Mouse (Mus musculus) testis, adult 2 months (tissue): Measurements from ENCODE around the gene Clnk. TPM values are rescaled to one million over a fixed set of nuclear protein-coding genes. Genes with fewer than 3 reads are reported as not detected.

Source experiments
- H3K27ac ChIP-seq: fragments of 200-500 bp; 2 replicates; pipeline ENCODE4 v1.5.1; 2012; ENCODE audit warnings: low read depth, low read length; ENCODE audit not compliant: control insufficient read depth, insufficient read depth
- H3K27me3 ChIP-seq: fragments of 200-500 bp; 2 replicates; pipeline ENCODE4 v1.6.1; 2012; ENCODE audit warnings: mild to moderate bottlenecking, low read length, moderate library complexity; ENCODE audit not compliant: control insufficient read depth, insufficient read depth
- H3K36me3 ChIP-seq: fragments of 200-500 bp; 2 replicates; pipeline ENCODE4 v1.6.1; 2012; ENCODE audit warnings: mild to moderate bottlenecking, low read length; ENCODE audit not compliant: control insufficient read depth, insufficient read depth
- H3K4me1 ChIP-seq: fragments of 200-500 bp; 2 replicates; pipeline ENCODE4 v1.6.1; 2012; ENCODE audit warnings: low read length; ENCODE audit not compliant: control insufficient read depth, insufficient read depth
- H3K4me3 ChIP-seq: fragments of 200-500 bp; 2 replicates; pipeline ENCODE4 v1.5.1; 2012; ENCODE audit warnings: low read depth, mild to moderate bottlenecking, low read length, moderate library complexity, mixed read lengths; ENCODE audit not compliant: control insufficient read depth
- CTCF ChIP-seq: fragments of 200-500 bp; IDR thresholded peaks from 2 replicates; pipeline ENCODE4 v1.5.1; 2012; ENCODE audit warnings: low read depth, mild to moderate bottlenecking, inconsistent platforms, low read length, moderate library complexity; ENCODE audit not compliant: control insufficient read depth, insufficient read depth, insufficient replicate concordance
- POLR2A ChIP-seq: fragments of 200-500 bp; IDR thresholded peaks from 2 replicates; pipeline ENCODE4 v1.6.1; 2012; ENCODE audit warnings: low read depth, mild to moderate bottlenecking, inconsistent platforms, low read length, moderate library complexity; ENCODE audit not compliant: control insufficient read depth
- polyA plus RNA-seq: library from polyadenylated mRNA; depleted of rRNA; stranded (reverse); fragments of >200 nt; gene quantifications from 2 replicates; pipeline ENCODE4 v1.2.3, GENCODE M21; 2012

The Clnk gene
- polyA plus RNA-seq, 1 experiment, result 1.6 TPM

GRCm38 (mm10) chr5:38813391-38814109, 63.1 kb downstream of the Clnk start:
- no peaks in the 10 kb centered on the region for H3K4me1 ChIP-seq
- TF ChIP-seq CTCF, result no peak
- no peak for TF ChIP-seq POLR2A
- no peak overlapping the region for H3K4me3 ChIP-seq
- H3K27ac ChIP-seq, result no peak overlapping the region
- H3K36me3 ChIP-seq, result no peaks in the 10 kb centered on the region
- no peaks in the 10 kb centered on the region for H3K27me3 ChIP-seq

GRCm38 (mm10) chr5:38812916-38813315, 63.7 kb downstream of the Clnk start:
- Histone ChIP-seq H3K27ac (no peak overlapping the region), H3K4me1 (no peaks in the 10 kb centered on the region), H3K27me3 (no peaks in the 10 kb centered on the region), H3K4me3 (no peak overlapping the region), H3K36me3 (no peaks in the 10 kb centered on the region)
- TF ChIP-seq POLR2A (no peak), CTCF (no peak)

- no peak overlapping the region for H3K27ac ChIP-seq
- H3K27me3 ChIP-seq, result no peaks in the 10 kb centered on the region
- no peaks in the 10 kb centered on the region for H3K4me1 ChIP-seq
- no peak for TF ChIP-seq CTCF
- no peak for TF ChIP-seq POLR2A
- no peak overlapping the region for H3K4me3 ChIP-seq
- H3K36me3 ChIP-seq, result no peaks in the 10 kb centered on the region
Measured at GRCm38 (mm10) chr5:38812386-38812785, 64.2 kb downstream of the Clnk start.

- no peak overlapping the region for H3K4me3 ChIP-seq
- H3K27me3 ChIP-seq, result no peaks in the 10 kb centered on the region
- H3K4me1 ChIP-seq, result no peaks in the 10 kb centered on the region
- no peaks in the 10 kb centered on the region for H3K36me3 ChIP-seq
- no peak overlapping the region for H3K27ac ChIP-seq
- no peak for TF ChIP-seq POLR2A
- no peak for TF ChIP-seq CTCF
Measured at GRCm38 (mm10) chr5:38798910-38799309, 77.7 kb downstream of the Clnk start.

- Histone ChIP-seq H3K27ac (no peak overlapping the region), H3K27me3 (no peaks in the 10 kb centered on the region), H3K4me1 (no peaks in the 10 kb centered on the region), H3K36me3 (no peaks in the 10 kb centered on the region), H3K4me3 (no peak overlapping the region)
- TF ChIP-seq POLR2A (no peak), CTCF (no peak)
Measured at GRCm38 (mm10) chr5:38795139-38795538, 81.5 kb downstream of the Clnk start.

GRCm38 (mm10) chr5:38791116-38791515, 85.5 kb downstream of the Clnk start:
- Histone ChIP-seq H3K36me3 (no peaks in the 10 kb centered on the region), H3K4me1 (no peaks in the 10 kb centered on the region), H3K27ac (no peak overlapping the region), H3K4me3 (no peak overlapping the region), H3K27me3 (no peaks in the 10 kb centered on the region)
- TF ChIP-seq CTCF (no peak), POLR2A (no peak)

GRCm38 (mm10) chr5:38788820-38789219, 87.8 kb downstream of the Clnk start:
- Histone ChIP-seq H3K4me1 (no peaks in the 10 kb centered on the region), H3K36me3 (no peaks in the 10 kb centered on the region), H3K27me3 (no peaks in the 10 kb centered on the region), H3K4me3 (no peak overlapping the region), H3K27ac (no peak overlapping the region)
- TF ChIP-seq CTCF (no peak), POLR2A (no peak)

- Histone ChIP-seq H3K36me3 (no peaks in the 10 kb centered on the region), H3K4me3 (no peak overlapping the region), H3K4me1 (no peaks in the 10 kb centered on the region), H3K27me3 (no peaks in the 10 kb centered on the region), H3K27ac (no peak overlapping the region)
- TF ChIP-seq CTCF, result no peak
- TF ChIP-seq POLR2A, result no peak
Measured at GRCm38 (mm10) chr5:38787851-38788520, 88.6 kb downstream of the Clnk start.
